Mouse (Mus musculus): ENCODE data around the gene Ifnab.

The Ifnab gene

GRCm38 (mm10) chr4:88680362-88680761 is 10.8 kb downstream of the Ifnab start:
- DNase-seq (ENCODE audit: inconsistent age in 2 of 2, low spot score in 1 of 2), result peak in 1 of 2 experiments; percentile 49

GRCm38 (mm10) chr4:88676824-88677223 is 14.3 kb downstream of the Ifnab start, which contains the start of gene Ifna16:
Gene Ifna16 (minus strand): TSS chr4:88676924.
- no peak for DNase-seq (ENCODE audit: inconsistent age in 2 of 2, low spot score in 1 of 2)

- DNase-seq (ENCODE audit: inconsistent age in 2 of 2, low spot score in 1 of 2), result no peak
Measured at GRCm38 (mm10) chr4:88655461-88655860, 35.7 kb downstream of the Ifnab start.

- no peak for DNase-seq (ENCODE audit: inconsistent age in 2 of 2, low spot score in 1 of 2)
Measured at GRCm38 (mm10) chr4:88653644-88654043, 37.5 kb downstream of the Ifnab start.

- no peak for DNase-seq (ENCODE audit: inconsistent age in 2 of 2, low spot score in 1 of 2)
Measured at GRCm38 (mm10) chr4:88644359-88644758, 46.8 kb downstream of the Ifnab start, which contains the start of gene Ifna13. Gene Ifna13 (minus strand): TSS chr4:88644459.

- no peak for DNase-seq (ENCODE audit: inconsistent age in 2 of 2, low spot score in 1 of 2)
Measured at GRCm38 (mm10) chr4:88642526-88642925, 48.6 kb downstream of the Ifnab start.

GRCm38 (mm10) chr4:88641077-88641831 is 49.9 kb downstream of the Ifnab start:
- peak; percentile 90 to 99 for DNase-seq (ENCODE audit: inconsistent age in 2 of 2, low spot score in 1 of 2)

- DNase-seq (ENCODE audit: inconsistent age in 2 of 2, low spot score in 1 of 2), result no peak
Measured at GRCm38 (mm10) chr4:88640704-88641076, 50.5 kb downstream of the Ifnab start.

All from adrenal gland, adult (tissue).